Mouse (Mus musculus) brain, embryonic 18.5 days (tissue): Measurements from ENCODE around the gene Prdx6.

Experiments used
- DNase-seq: peaks from one replicate; pipeline ENCODE4 v3.0.0-alpha.2; 2012; ENCODE audit warnings: low read depth, low spot score

Prdx6 gene

GRCm38 (mm10) chr1:161250604-161251416, at the start of gene Prdx6:
Gene Prdx6, minus strand, starts transcription at chr1:161251219.
- peak; percentile 47 for DNase-seq

DNA sequence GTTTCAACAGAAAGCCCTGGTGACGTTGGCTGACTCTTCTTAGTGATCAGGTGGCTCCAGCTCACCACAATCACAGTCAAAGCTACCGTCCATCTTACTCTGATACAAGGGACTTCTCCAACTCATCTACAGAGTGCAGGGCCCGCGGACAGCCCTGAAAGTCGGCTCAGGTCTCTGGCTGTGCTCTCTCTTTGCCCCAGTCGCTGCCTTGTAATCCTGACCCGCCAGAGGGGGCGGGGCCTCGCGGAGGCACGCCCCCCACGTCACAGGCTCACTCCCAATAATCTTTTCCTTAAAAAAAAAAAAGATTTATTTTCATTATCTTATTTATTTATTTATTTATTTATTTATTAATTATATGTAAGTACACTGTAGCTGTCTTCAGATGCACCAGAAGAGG, 37.2 kb upstream of the Prdx6 start:
- DNase-seq, result no peak

- DNase-seq, result peak; percentile 16
These were observed 35.8 kb upstream of the Prdx6 start for GRCm38 (mm10) chr1:161286726-161287310.

GRCm38 (mm10) chr1:161281054-161281688, 30.2 kb upstream of the Prdx6 start:
- no peak for DNase-seq

- DNase-seq, result no peak
These were observed 28.4 kb upstream of the Prdx6 start for GRCm38 (mm10) chr1:161279244-161279908.

- DNase-seq, result no peak
These were observed 22.5 kb upstream of the Prdx6 start for GRCm38 (mm10) chr1:161273486-161273885.

DNA sequence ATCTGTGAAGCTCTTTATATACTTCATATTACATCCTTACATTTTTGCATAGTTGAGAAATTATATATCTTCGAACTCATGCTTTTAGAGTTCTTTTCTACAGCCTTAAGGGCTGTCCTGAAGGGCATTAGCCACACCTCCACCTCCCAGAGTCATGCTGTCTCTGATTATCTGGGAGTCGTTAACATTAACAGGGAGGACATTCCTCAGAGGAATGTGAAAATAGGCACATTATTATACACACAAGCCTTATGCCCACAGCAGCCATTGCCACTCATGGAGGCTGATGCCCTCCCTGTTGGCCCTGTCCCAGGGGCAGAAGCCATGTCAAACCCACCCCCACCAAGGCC, 20.4 kb upstream of the Prdx6 start:
- DNase-seq, result no peak

DNA sequence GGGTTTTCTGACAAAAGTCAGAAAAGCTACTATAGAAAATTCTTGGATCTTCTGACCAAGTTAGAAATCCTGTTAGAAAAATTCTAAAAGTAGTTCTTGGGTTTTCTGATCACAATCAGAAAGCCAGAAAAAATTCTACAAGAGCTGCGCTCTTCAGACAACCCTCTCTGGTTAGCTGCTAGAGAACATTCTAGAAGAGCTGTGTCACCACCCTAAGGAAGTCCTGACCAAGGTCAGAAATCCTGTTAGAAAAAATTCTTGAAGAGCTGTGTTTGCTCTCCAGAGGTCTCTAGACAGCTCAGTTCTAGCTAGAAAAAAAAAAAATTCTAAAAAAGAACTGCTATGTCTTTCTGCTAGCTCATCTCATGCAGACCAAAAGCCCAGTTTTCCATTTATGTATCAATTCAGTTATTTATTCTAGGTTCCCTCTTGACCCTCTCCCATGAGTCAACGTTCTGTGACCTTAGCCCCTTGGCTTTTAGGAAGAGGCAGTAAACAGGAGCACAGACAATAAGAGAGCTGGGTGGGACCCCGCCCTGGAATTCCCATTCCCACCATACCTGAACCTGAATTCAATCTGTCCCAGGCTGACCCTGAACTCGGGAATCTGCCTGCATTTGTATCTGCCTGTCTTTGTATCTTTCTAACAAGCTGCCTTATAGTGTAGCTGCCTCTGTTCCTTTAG, 19.9 kb upstream of the Prdx6 start:
- no peak for DNase-seq

GRCm38 (mm10) chr1:161269346-161269745, 18.3 kb upstream of the Prdx6 start:
- no peak for DNase-seq

DNA sequence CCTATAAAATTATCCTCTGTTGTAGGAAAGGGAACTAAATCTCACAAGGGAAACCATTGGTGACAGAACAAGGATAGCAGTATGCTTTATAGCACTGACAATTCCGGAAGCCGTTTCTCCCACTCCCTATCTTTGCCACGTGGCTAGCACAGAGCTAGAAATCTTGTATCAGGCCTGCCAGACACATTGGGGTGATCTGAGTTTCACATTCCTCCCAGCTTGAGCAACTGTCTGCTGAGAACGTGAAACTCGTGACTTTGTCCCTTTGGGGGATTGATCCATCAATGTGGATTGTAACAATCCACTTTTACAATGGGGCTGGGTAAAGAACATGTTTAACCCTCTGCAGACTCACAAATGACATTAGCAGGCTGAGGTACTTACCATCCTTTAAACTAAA, 17.9 kb upstream of the Prdx6 start:
- DNase-seq, result no peak

DNA sequence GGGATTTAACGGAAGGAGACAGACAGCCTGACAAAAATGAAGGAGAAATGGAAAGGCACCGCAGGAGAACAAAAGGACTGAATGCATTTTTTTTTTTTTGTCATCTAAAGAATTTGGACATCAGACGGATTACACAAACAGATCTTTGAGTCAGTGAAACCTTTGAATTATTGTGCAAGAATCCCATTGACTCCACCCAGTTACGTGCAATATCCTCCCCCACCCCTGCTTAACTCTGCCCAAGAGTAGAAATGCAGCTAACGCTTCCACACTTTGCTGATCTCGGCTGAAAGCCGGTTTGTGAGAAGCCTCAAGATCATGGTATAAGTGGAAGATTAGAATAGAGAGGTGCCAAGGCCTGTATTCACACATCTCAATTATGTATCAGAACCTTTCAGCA, 17.1 kb upstream of the Prdx6 start:
- DNase-seq, result no peak

GRCm38 (mm10) chr1:161264961-161265360, 13.9 kb upstream of the Prdx6 start:
- no peak for DNase-seq

- no peak for DNase-seq
These were observed 12.6 kb upstream of the Prdx6 start for GRCm38 (mm10) chr1:161263584-161263983.

DNA sequence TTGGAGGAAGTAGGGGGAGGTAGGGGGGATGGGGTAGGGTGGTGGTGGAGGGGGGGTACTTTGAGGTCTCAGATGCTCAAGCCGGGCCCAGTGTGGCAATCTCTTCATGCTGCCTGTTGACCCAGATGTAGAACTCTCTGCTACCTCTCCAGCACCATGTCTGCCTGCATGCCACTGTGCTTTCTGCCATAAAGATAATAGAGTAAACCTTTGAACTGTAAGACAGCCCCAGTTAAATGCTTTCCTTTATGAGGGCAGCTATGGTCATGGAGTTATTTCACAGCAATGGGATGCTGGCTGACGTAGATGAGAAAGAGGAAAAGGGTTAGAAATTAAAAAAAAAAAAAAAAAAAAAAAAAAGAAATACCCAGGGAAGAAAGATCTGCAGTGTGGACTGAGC, 11.5 kb upstream of the Prdx6 start:
- DNase-seq, result no peak

GRCm38 (mm10) chr1:161260761-161261160, 9.7 kb upstream of the Prdx6 start:
- no peak for DNase-seq

DNA sequence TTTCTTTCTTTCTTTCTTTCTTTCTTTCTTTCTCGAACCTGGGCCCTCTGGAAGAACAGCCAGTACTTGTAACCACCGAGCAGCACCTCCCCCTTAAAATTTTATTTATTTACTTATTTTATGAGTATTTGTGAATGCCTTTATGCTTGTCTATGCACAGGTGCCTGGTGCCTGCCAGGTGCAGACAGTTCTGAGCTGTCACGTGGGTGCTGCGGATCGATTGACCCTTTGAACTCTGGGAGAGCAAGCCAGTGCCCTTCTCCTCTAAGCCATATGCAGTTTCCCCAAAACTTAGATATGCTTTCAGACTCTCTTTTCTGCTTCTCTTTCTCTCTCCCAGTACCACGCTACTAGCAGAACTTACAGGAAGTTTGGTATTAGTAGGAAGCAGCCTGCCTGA, 8.1 kb upstream of the Prdx6 start:
- DNase-seq, result no peak

GRCm38 (mm10) chr1:161258331-161258730, 7.3 kb upstream of the Prdx6 start:
- no peak for DNase-seq

- DNase-seq, result no peak
These were observed 5.9 kb upstream of the Prdx6 start for GRCm38 (mm10) chr1:161256918-161257317.

DNA sequence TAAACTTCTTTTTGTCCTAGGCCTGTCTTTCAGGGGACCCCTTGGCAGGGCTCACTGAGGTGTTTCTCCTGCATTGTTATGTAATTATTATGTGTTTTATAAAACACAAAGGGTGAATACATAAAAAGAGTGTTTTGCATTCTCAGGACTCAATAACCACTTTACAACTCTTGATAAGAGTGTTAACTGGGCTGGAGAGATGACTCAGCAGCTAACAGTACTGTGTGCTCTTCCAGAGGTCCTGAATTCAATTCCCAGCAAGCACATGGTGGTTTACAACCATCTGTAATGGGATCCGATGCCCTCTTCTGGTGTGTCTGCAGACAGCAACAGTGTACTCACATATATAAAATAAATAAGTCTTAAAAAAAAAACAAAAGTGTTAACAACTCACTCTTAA, 3.3 kb upstream of the Prdx6 start:
- no peak for DNase-seq

DNA sequence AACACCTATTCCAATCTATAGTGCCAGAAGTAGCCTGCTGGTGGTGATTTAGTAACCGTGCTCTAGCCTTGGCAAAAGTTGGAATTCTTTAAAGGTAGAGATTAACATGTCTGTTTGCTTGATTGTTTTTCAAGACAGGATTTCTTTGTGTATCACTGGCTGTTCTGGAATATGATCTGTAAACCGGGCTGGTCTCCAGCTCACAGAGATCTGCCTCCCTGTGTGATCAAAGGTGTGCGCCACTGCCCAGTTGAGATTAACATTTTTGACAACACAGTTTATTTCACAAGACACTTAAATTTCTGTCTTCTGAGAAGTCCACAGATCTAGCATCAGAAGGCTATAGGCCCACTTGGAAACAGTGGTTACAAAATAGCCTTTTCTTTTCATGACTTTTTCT, 1.9 kb upstream of the Prdx6 start:
- DNase-seq, result no peak

- no peak for DNase-seq
These were observed 1.3 kb upstream of the Prdx6 start for GRCm38 (mm10) chr1:161252365-161252764.
